Mouse (Mus musculus) frontal cortex, postnatal 36 days (tissue): ENCODE results near the gene 3110018I06Rik.

Source experiments
- DNase-seq, 2 experiments: peaks; one replicate each; pipeline ENCODE4 v3.0.0; 2022; ENCODE audit warnings: low spot score in 2 of 2

The 3110018I06Rik gene

DNA sequence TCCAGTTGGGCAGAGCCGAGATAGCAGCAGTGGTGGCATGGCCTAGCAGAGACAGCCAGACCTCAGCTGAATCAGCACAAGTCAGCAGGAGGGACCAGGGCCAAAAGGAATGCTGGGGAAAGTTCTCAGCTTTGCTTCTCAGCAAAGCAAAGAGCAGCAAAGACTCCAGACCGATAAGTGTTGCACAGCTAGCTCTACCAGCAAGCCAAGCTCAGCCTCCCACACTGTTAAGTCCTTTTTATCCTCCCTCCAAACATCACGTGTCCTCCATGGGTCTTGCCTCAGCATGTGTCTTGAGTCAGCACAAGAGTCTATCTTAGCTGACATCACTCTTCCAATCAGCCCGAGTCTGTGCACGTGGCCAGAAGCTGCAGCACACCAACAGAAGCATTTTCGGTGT, at the start of gene 3110018I06Rik:
TSS of gene 3110018I06Rik (plus strand) at position 262 of the 400 bp plus-strand sequence.
- DNase-seq: no peak

DNA sequence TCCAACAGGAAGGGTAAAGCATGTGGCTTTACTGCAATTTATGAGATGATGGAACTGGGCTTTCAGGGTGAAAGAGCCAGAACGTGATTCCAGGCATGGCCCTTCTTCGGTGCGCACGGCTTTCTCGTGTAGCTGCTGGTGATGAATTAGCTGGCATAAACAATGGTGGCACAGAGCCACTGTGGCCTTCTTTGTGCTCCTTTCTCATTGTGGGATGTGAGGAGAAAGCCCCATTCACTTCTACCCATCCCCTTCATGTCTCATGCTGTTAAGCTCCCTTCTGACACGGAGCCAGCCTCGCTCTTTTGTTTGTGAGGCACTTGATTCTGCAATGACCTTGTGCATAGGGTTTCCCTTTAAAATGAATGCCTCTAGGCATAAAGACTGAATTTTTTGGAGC, 43.8 kb upstream of the 3110018I06Rik start:
- no peak for DNase-seq

DNA sequence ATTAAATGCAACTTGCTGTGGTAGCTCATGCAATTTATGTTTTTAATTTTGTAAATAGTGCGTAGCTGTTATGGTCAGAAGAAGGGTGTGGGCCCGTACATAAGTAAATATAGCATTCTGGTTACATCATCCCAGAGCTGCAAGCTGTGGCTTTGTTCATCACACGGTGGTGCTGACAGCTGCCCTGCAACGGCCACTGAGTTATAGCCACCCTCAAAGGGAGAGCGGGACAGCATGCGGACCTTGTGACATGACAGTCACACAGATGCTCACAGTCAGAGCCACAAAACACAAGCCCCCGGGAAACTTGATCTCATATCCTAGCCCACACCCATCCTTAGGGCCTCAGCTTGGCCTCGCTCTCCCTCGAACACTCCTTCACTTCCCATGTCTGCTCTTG, 30.6 kb upstream of the 3110018I06Rik start:
- DNase-seq: no peak

DNA sequence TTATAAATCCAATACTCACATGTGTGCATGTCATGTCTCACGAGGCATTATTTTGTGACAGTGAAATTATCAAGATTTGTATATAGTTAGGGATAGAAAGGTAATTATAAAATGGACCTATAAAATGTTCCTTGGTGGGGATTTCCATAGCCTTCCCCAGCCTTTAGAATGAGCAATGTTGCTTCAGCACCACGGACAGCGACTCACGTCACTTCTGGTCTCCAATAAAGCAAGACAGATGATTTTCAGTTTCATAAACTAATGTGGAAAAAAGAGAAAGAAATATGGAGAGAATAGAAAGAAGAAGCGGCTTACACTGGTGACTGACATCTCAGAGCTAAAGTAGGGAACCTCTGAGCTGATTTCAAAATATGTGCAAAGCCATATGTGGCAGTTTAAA, 23.7 kb upstream of the 3110018I06Rik start:
- DNase-seq: no peak

DNA sequence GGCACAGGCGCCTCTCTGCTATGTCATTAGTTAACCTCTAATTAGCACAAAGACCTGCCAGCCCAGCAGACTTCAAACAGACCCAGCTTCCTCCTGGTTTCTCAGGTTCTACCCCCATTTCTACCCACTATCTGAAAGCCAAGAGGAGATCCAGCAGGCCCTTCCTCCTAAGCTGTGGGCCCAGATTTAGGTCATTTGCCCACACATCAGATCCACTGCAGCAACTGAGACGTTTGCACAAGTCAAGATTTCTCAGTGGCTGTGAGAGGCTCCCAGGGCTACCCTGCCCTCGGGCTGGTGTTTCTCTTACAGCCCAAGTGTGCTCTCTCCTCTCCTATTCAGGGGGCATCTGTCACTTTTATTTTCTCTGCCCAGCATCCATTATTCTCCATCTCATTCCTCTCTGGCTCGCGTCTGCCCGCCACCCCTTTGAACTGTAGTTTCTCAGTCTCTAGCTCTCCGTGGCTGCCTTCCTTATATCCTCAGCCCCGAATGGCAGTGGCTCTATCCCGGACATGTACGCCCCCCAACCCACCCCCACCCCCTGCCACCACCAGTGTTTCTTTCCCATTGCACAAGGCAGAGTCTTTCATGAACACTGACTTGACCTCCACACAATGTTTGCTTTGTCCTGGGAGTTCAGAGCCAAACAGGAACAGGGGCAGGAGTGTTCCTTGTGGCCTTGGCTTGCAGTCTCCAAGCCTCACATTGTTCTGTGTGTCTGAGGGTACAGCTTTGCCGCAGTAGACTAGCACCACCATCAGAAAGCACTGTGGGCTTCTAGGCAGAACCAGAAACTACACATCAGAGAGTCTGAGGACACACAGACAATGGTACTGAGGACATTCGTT, 11.8 kb upstream of the 3110018I06Rik start:
- DNase-seq: peak in 1 of 2 experiments; percentile 30

DNA sequence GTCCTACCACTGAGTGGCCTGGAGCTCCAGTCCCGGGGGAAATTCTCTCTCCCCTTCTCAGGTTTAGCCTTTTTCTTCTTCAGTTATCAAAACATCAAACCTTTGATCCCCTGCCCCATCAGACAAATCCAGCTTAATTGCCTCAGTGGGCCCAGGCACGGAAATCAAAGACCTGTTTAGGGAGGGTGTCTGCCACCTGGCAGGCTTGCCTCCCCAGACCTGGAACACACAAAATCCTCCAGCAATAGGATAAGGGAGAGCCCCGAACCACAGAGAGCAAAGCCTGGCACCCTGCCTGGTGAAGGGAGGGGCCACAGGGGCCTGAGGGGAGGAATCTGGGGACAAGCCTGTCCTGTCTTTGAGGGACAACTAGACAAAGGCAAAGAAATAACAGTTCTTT, 9.1 kb upstream of the 3110018I06Rik start:
- DNase-seq: no peak

DNA sequence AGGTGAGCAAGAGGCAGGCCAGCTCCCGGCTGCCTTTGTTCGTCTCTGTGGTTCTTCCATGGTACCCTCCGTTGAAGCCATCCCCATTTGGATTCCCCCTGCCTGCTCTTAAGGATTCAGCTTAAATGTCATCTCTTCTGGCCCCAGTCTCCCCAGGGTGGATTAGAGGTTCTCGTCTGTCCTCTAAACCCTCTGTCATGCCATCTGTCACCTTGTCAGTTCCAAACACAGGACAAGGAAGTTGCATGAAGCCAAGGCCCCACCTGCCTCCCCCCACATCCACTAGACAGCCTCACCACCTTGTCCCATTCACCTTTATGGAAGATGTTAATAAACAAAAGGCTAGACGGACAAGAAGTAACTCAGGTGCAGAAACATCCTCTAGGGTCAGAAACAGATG, 5.4 kb upstream of the 3110018I06Rik start:
- no peak for DNase-seq

DNA sequence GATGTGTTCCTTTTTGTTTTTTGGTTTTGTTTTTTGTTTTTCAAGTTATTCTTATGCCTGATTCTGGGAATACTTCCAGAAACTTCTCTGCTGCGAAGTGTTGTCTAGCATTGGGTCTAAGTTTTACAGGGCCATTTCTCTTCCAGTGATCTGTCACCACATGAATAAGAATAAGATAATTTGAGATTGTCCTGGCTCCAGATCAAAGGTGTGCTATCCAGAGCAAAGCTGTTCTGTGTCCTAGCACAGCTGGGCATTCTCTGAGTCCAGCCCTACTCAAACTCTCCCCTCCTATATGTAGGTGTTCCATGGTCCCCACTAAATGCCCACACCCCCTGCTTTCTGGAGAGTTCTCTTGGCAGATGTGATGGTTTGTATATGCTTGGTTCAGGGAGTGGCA, 2.9 kb downstream of the 3110018I06Rik start:
- DNase-seq: no peak

DNA sequence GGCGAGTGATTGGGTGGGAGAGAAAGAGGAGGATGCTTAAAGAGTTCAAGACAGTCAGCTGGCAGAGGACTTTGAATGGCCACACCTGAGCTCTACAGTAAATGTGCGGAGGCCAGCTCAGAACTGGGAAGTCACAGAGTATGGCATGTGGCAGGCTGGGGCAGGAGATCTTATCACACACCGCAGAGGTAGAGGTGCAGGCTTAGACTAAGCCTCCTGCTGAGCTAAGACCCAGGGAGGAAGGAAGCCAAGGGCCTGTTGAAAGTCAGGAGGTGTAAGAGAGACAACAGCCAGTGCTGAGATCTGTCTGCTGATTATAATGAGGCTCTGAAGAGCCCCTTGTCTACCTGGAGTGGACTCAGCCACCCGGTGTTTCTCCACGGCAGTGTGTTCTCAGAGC, 8.5 kb downstream of the 3110018I06Rik start:
- no peak for DNase-seq

DNA sequence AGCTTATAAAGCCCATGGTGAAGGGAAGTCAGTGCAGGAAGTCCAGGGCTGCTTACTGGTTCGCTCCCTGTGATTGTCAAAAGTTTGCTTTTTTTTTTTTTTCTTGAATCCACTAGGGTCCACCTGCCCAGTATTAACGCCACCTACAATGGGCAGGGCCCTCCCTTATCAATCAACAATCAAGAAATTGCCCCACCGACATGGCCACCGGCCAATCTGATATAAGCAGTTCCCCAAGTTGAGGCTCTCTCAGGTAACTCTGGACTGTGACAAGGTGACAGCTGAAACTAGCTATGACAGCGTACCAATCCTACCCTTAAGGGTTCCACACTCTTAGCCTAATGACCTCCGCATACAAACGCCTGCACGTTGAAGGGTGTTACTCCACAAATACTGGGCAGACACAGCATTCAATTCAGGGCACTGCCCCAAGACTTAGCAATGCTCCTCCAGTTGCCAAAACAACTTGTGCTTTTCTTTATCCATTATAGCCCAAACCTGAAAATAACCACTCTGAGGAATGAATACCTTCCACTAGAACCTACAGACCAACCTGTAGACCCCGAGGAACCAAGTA, 21.3 kb downstream of the 3110018I06Rik start:
- DNase-seq: no peak

DNA sequence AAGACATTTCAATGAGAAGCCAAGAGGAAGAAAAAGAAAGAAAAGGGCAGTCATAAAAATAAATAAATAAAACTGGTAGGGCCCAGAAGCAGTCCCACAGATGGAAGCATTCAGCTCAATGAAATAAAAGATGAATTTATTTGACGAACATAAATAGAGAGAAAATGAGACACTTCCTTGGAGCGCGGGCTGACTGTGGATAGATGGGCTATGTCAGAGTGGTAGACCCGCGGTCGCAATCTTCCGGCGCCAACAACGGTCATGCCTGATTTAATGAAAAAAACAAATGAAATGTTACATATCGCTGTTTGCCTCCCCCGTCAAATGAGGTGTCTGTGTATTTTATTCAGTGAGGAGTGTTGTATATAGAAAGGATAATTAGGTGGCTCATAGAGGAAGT, 22.7 kb downstream of the 3110018I06Rik start:
- no peak for DNase-seq

DNA sequence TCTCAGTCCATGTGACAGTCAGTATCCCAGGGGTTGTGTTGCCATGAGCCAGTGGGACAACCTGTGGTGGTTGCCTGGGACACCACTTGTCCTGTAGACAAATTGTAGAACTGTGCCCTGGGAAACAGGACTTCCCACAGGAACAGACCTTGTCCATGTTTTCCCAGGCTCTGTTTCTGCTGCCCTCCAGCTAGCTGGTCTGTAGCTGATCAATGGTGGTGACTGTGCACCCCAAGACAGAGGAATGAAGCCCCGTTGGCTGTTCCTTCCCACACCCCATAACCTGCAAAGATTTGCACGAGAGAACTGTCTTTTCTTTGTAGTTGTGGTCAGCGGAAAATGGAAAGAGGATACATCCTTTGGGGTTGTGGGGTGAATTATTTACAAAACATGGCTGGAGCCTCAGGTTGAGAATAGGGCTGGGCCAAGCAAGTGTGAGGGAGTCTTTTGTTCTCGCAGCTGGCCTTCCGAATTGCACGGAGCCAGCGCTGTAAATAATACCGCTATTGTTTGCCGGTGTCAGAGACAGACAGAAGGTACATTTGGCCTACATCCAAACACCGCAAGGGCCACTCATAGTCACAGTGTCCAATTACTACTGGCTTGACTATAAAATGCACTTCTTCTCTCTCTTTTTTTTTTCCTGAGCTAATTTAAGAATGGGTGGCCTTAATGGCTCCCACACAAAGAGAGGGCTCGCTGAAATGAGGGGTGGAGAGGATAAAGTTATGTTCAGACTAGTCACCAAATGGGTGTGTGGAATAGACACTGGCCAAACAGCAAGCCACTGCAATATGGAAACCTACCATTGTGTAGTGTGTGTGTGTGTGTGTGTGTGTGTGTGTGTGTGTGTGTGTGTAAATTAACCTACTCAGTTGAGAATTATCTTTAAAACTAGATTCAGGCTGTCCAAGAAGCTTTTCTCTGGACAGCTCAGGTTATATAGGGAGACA, 28.1 kb downstream of the 3110018I06Rik start:
- peak in 1 of 2 experiments; percentile 3 for DNase-seq

DNA sequence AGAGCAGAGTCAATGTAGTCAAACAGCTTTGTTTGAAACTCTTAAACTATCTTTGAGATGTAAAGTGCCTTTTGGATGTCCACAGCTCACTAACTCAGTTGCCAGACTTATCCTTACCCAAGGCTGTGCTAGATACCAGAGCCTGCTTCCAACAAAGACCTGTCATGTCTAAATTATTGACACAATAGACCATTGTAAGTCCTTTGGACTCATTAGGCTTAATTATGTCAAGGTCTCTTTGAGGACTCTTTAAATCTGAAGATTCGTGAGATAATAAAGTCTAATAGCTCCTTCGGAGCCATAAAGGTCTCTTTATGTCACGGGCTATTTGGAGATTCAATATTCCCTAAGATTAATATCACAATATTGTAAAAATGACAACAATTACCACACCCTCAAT, 32.5 kb downstream of the 3110018I06Rik start:
- no peak for DNase-seq

DNA sequence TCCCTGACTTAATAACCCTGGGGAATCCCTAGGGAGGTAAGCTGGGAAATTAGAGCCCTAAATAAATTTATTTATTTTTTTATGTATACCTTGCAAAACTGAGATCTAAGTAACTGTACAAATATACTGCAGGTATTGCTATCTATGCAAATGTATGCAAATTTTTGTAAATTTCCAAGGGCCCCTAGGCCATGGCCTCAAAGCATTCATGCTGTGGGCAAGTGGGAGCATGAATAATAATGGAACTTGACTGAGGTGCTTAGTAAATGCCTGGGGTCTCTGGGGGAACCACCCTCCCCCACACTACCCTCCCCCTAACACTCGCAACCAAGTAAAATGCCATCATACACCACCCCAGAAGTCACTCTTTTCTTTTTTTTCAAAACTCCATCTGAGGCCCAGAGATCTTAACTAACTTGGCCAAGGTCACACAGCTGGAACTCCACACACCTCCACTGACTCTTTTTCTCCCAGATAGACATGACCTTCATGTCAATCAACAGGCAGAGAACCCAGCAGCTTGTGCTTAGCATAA, 40.0 kb downstream of the 3110018I06Rik start:
- no peak for DNase-seq

DNA sequence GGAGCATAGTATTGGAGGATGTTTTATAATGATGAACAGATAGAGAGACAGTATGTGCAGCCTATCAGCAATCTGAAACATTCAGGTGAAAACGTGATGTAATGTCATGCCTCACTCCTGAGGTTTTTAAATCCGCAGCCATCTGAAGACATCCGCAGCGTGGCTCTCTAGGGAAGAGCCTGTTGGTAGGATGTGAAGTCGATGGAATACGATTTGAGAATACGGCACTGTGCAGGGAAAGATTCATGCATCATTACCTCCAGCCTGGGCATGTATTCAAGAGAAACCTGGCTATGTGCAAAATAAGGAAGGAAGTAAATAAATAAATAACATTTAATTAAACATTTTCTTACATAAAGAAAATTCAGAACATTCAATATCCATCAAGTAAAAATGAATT, 44.4 kb downstream of the 3110018I06Rik start:
- no peak for DNase-seq
